Mouse (Mus musculus) midbrain, embryonic 12.5 days (tissue): ENCODE data around the gene Itgb1. TPM values are rescaled to one million over a fixed set of nuclear protein-coding genes. Genes with fewer than 3 reads are reported as not detected.
A peak's percentile ranks its signal among the peaks of the same experiment; 100 is the strongest.

Source experiments
- ATAC-seq: fragments of 200-750 bp; cut with Nextera tagmentation; 2 replicates; pipeline ENCODE4 v1.8.0; 2017; ENCODE audit warnings: low read depth, moderate TSS enrichment, moderate library complexity; ENCODE audit not compliant: low FRiP score
- H3K27ac ChIP-seq: fragments of 300-500 bp; sonication (generic); replicated peaks from 2 replicates; pipeline ENCODE4 v1.5.1; 2016; ENCODE audit warnings: mild to moderate bottlenecking
- H3K27me3 ChIP-seq: fragments of 300-500 bp; sonication (generic); 2 replicates; pipeline ENCODE4 v1.6.1; 2016; ENCODE audit warnings: mild to moderate bottlenecking
- H3K36me3 ChIP-seq: fragments of 300-500 bp; sonication (generic); 2 replicates; pipeline ENCODE4 v1.6.1; 2016
- H3K4me1 ChIP-seq: fragments of 300-500 bp; sonication (generic); 2 replicates; pipeline ENCODE4 v1.6.1; 2016
- H3K4me2 ChIP-seq: fragments of 300-500 bp; sonication (generic); replicated peaks from 2 replicates; pipeline ENCODE4 v1.6.1; 2016; ENCODE audit warnings: mild to moderate bottlenecking, moderate library complexity
- H3K4me3 ChIP-seq: fragments of 300-500 bp; sonication (generic); 2 replicates; pipeline ENCODE4 v1.5.1; 2016; ENCODE audit warnings: mild to moderate bottlenecking
- H3K9ac ChIP-seq: fragments of 300-500 bp; sonication (generic); replicated peaks from 2 replicates; pipeline ENCODE4 v1.6.1; 2016; ENCODE audit warnings: mild to moderate bottlenecking, moderate library complexity
- H3K9me3 ChIP-seq: fragments of 300-500 bp; sonication (generic); 2 replicates; pipeline ENCODE4 v1.6.1; 2016; ENCODE audit warnings: mild to moderate bottlenecking
- WGBS: fragments of 180-500 bp; shearing (Covaris S2); methylation state at CpG from one replicate; pipeline ENCODE4 v1.1.7; 2016; 5-methylcytosine and 5-hydroxymethylcytosine counted together
- polyA plus RNA-seq: library from polyadenylated mRNA; unstranded; fragments of >200 nt; fragmentation: Nextera tagmentation; extraction: Ambion mirVana; gene quantifications from 2 replicates; pipeline ENCODE4 v1.2.1, GENCODE M21; 2016

Itgb1 gene
- polyA plus RNA-seq, 1 experiment from 2014 or later = 148 TPM

GRCm38 (mm10) chr8:128688679-128689078 is 3.2 kb downstream of the Itgb1 start:
- ATAC-seq = no peak
- no peak overlapping the region for H3K27ac ChIP-seq
- H3K4me2 ChIP-seq = no peak overlapping the region
- H3K36me3 ChIP-seq = no peaks in the 10 kb centered on the region
- 87% methylated on average over 3 of the region's 3 CpGs for WGBS
- H3K4me1 ChIP-seq = peaks cover 21% of the 10 kb centered on the region
- H3K27me3 ChIP-seq = no peaks in the 10 kb centered on the region
- no peak overlapping the region for H3K9ac ChIP-seq
- H3K9me3 ChIP-seq = no peaks in the 10 kb centered on the region
- H3K4me3 ChIP-seq = no peak overlapping the region

GRCm38 (mm10) chr8:128690056-128690455 is 4.6 kb downstream of the Itgb1 start:
- no peak for ATAC-seq
- no peak overlapping the region for H3K4me3 ChIP-seq
- H3K4me2 ChIP-seq = no peak overlapping the region
- peaks cover 19% of the 10 kb centered on the region for H3K4me1 ChIP-seq
- H3K9ac ChIP-seq = no peak overlapping the region
- no peaks in the 10 kb centered on the region for H3K9me3 ChIP-seq
- 93% methylated on average over 1 of the region's 1 CpGs for WGBS
- no peak overlapping the region for H3K27ac ChIP-seq
- H3K36me3 ChIP-seq = no peaks in the 10 kb centered on the region
- no peaks in the 10 kb centered on the region for H3K27me3 ChIP-seq

GRCm38 (mm10) chr8:128696701-128697397 is 11.4 kb downstream of the Itgb1 start:
- H3K9me3 ChIP-seq = no peaks in the 10 kb centered on the region
- H3K4me1 ChIP-seq = 0 out of 2 replicates have a peak, but pooled peaks cover 2% of the 10 kb centered on the region
- no peaks in the 10 kb centered on the region for H3K36me3 ChIP-seq
- no peak overlapping the region for H3K4me3 ChIP-seq
- no peak overlapping the region for H3K9ac ChIP-seq
- no peak overlapping the region for H3K27ac ChIP-seq
- ATAC-seq = no peak
- no peaks in the 10 kb centered on the region for H3K27me3 ChIP-seq
- WGBS = 90% methylated on average over 1 of the region's 1 CpGs
- no peak overlapping the region for H3K4me2 ChIP-seq

- ATAC-seq = no peak
- H3K4me1 ChIP-seq = no peaks in the 10 kb centered on the region
- no peak overlapping the region for H3K27ac ChIP-seq
- no peak overlapping the region for H3K4me2 ChIP-seq
- H3K9me3 ChIP-seq = no peaks in the 10 kb centered on the region
- H3K36me3 ChIP-seq = no peaks in the 10 kb centered on the region
- H3K9ac ChIP-seq = no peak overlapping the region
- WGBS = 88% methylated on average over 3 of the region's 3 CpGs
- no peaks in the 10 kb centered on the region for H3K27me3 ChIP-seq
- H3K4me3 ChIP-seq = no peak overlapping the region
These were observed 12.5 kb downstream of the Itgb1 start for GRCm38 (mm10) chr8:128697945-128698344.

GRCm38 (mm10) chr8:128704376-128704775 is 18.9 kb downstream of the Itgb1 start:
- 88% methylated on average over 1 of the region's 1 CpGs for WGBS
- Histone ChIP-seq H3K27me3 (no peaks in the 10 kb centered on the region), H3K36me3 (peaks cover 13% of the 10 kb centered on the region), H3K4me1 (no peaks in the 10 kb centered on the region; the same call in 1 of the 2 replicates), H3K4me2 (no peak overlapping the region), H3K9me3 (no peaks in the 10 kb centered on the region), H3K27ac (no peak overlapping the region), H3K4me3 (no peak overlapping the region), H3K9ac (no peak overlapping the region)
- no peak for ATAC-seq

GRCm38 (mm10) chr8:128704836-128705235 is 19.4 kb downstream of the Itgb1 start:
- no peaks in the 10 kb centered on the region for H3K27me3 ChIP-seq
- H3K9ac ChIP-seq = no peak overlapping the region
- ATAC-seq = no peak
- peaks cover 13% of the 10 kb centered on the region for H3K36me3 ChIP-seq
- H3K9me3 ChIP-seq = no peaks in the 10 kb centered on the region
- 97% methylated on average over 2 of the region's 2 CpGs for WGBS
- H3K4me3 ChIP-seq = no peak overlapping the region
- no peaks in the 10 kb centered on the region; the same call in 1 of the 2 replicates for H3K4me1 ChIP-seq
- H3K27ac ChIP-seq = no peak overlapping the region
- H3K4me2 ChIP-seq = no peak overlapping the region

GRCm38 (mm10) chr8:128709261-128709660 is 23.8 kb downstream of the Itgb1 start:
- Histone ChIP-seq H3K4me1 (no peaks in the 10 kb centered on the region), H3K9ac (no peak overlapping the region), H3K4me3 (no peak overlapping the region), H3K9me3 (no peaks in the 10 kb centered on the region), H3K4me2 (no peak overlapping the region), H3K36me3 (peaks cover 42% of the 10 kb centered on the region), H3K27ac (no peak overlapping the region), H3K27me3 (no peaks in the 10 kb centered on the region)
- WGBS = 52% methylated on average over 3 of the region's 3 CpGs
- no peak for ATAC-seq

GRCm38 (mm10) chr8:128716184-128716583 is 30.7 kb downstream of the Itgb1 start:
- no peak for ATAC-seq
- Histone ChIP-seq H3K4me1 (no peaks in the 10 kb centered on the region), H3K27ac (no peak overlapping the region), H3K9me3 (no peaks in the 10 kb centered on the region), H3K4me3 (no peak overlapping the region), H3K9ac (no peak overlapping the region), H3K4me2 (no peak overlapping the region), H3K36me3 (peaks cover 65% of the 10 kb centered on the region), H3K27me3 (no peaks in the 10 kb centered on the region)

- no peak overlapping the region for H3K4me2 ChIP-seq
- 76% methylated on average over 1 of the region's 1 CpGs for WGBS
These were observed 39.4 kb downstream of the Itgb1 start for GRCm38 (mm10) chr8:128724819-128725218.

GRCm38 (mm10) chr8:128727213-128727612 is 41.8 kb downstream of the Itgb1 start:
- Histone ChIP-seq H3K4me2 (no peak overlapping the region), H3K36me3 (peaks cover 41% of the 10 kb centered on the region)
- 63% methylated on average over 1 of the region's 1 CpGs for WGBS

More at GRCm38 (mm10) chr8:128724819-128725218, 39.4 kb downstream of the Itgb1 start:
- Histone ChIP-seq H3K9ac (no peak overlapping the region), H3K27ac (no peak overlapping the region), H3K4me3 (no peak overlapping the region), H3K4me1 (no peaks in the 10 kb centered on the region; the same call in 1 of the 2 replicates), H3K36me3 (peaks cover 42% of the 10 kb centered on the region), H3K9me3 (no peaks in the 10 kb centered on the region), H3K27me3 (no peaks in the 10 kb centered on the region)
- ATAC-seq = 0 out of 2 replicates have a peak, but pooled peaks have one; percentile 32

GRCm38 (mm10) chr8:128732254-128732653 is 46.8 kb downstream of the Itgb1 start:
- H3K9ac ChIP-seq = no peak overlapping the region
- H3K4me2 ChIP-seq = no peak overlapping the region
- 18% methylated on average over 2 of the region's 2 CpGs for WGBS
- H3K27me3 ChIP-seq = no peaks in the 10 kb centered on the region
- H3K36me3 ChIP-seq = peaks cover 44% of the 10 kb centered on the region
- H3K27ac ChIP-seq = peak overlapping the region; percentile 70
- H3K9me3 ChIP-seq = no peaks in the 10 kb centered on the region
- H3K4me1 ChIP-seq = peaks cover 13% of the 10 kb centered on the region; the same call in 1 of the 2 replicates
- peak; percentile 91 for ATAC-seq
- no peak overlapping the region for H3K4me3 ChIP-seq

More at GRCm38 (mm10) chr8:128727213-128727612, 41.8 kb downstream of the Itgb1 start:
- Histone ChIP-seq H3K4me1 (peaks cover 10% of the 10 kb centered on the region; the same call in 1 of the 2 replicates), H3K9me3 (no peaks in the 10 kb centered on the region), H3K4me3 (no peak overlapping the region), H3K27me3 (no peaks in the 10 kb centered on the region), H3K9ac (no peak overlapping the region), H3K27ac (0 out of 2 replicates have a peak overlapping the region, but pooled peaks have one; percentile 46)
- ATAC-seq = peak; percentile 91

GRCm38 (mm10) chr8:128734118-128734517 is 48.7 kb downstream of the Itgb1 start:
- no peak overlapping the region for H3K9ac ChIP-seq
- H3K4me3 ChIP-seq = no peak overlapping the region
- ATAC-seq = no peak
- H3K9me3 ChIP-seq = no peaks in the 10 kb centered on the region
- H3K27me3 ChIP-seq = no peaks in the 10 kb centered on the region
- WGBS = 97% methylated on average over 3 of the region's 3 CpGs
- no peak overlapping the region for H3K4me2 ChIP-seq
- no peak overlapping the region for H3K27ac ChIP-seq
- peaks cover 13% of the 10 kb centered on the region; the same call in 1 of the 2 replicates for H3K4me1 ChIP-seq
- H3K36me3 ChIP-seq = peaks cover 50% of the 10 kb centered on the region
